10 mouse cellular contexts compared by ENCODE assay signal in the genomic region with DNA sequence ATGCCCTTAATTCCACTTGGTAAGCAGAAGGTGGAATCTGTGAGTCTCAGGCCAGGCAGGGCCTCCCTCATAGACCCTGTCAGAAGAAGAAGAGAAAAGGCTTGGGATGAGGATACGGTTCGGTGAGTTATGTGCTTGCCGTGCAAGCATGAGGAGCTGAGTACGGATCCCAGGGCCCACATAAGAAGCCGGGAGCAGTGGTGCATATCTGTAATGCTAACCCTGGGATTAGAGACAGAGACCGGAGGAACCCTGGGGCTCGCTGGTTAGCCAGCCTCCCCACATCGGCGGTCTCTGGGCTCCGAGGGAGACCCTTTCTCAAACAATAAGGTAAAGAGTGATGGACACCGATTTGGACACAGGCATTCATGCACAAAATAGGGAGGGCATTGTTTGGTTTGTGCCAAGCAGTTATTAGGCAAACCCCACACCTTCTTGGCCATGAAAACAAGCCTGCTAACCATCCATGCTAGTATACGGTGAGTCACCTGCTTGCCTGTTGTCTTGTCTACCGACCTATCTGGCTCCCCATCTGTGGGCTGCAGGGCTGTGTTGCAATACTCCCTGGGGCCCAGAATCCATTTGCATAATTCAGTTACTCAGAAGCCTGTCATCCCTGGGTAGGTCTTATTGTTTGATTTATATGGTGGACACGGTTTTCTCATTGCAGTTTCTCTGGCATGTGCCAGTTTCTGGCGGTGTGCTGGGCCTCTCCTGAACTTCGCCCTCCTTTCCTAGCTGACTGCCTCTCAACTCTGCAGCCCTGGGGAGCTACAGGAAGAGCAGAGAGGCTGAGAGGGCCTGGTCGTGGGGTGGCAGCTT. TPM values are rescaled to one million over a fixed set of nuclear protein-coding genes. Genes with fewer than 3 reads are reported as not detected.
A peak's percentile ranks its signal among the peaks of the same experiment; 100 is the strongest.
DNase-seq lines count a peak whose midpoint lies in the region; ATAC-seq lines count a peak whose summit lies in the region.
"Had no signal": no experiment of that assay in that cellular context is flagged by ENCODE, and none has a peak within 500 bp of the region (broad histone marks: within the 10 kb centered on the region; RNA-seq: fewer than 3 reads in every experiment).

No protein-coding gene starts in this region.

- H3K27ac ChIP-seq in intestine, embryonic 14.5 days (ENCODE audit: low read depth): peak overlapping the region; percentile 41; the same call in 1 of the 2 replicates
- H3K27ac ChIP-seq in liver, embryonic 15.5 days (replicated peaks): peak overlapping the region; percentile 64
- H3K27ac ChIP-seq: heart, embryonic 10.5 days; lung, embryonic 15.5 days had no signal

- H3K9ac ChIP-seq in intestine, embryonic 14.5 days (ENCODE audit: low read length): no peak overlapping the region
- no peak overlapping the region for H3K9ac ChIP-seq in liver, embryonic 15.5 days
- H3K9ac ChIP-seq: lung, embryonic 15.5 days had no signal

- H3K36me3 ChIP-seq in intestine, embryonic 14.5 days (ENCODE audit: control insufficient read depth, insufficient read depth, low read length): no peaks in the 10 kb centered on the region
- no peaks in the 10 kb centered on the region for H3K36me3 ChIP-seq in liver, embryonic 15.5 days (replicated peaks)
- H3K36me3 ChIP-seq: heart, embryonic 10.5 days; lung, embryonic 15.5 days had no signal

- peak; percentile 17; the same call in 1 of the 2 replicates for ATAC-seq in intestine, embryonic 14.5 days (replicated peaks; ENCODE audit: low FRiP score, low TSS enrichment, low read depth)
- ATAC-seq in liver, embryonic 15.5 days (ENCODE audit: insufficient read depth): peak; percentile 53
- no peak for ATAC-seq in frontal cortex, adult (ENCODE audit: low TSS enrichment)

- no peak overlapping the region for H3K4me3 ChIP-seq in intestine, embryonic 14.5 days (ENCODE audit: low read depth, low read length)
- no peak overlapping the region for H3K4me3 ChIP-seq in liver, embryonic 15.5 days (replicated peaks)
- H3K4me3 ChIP-seq: heart, embryonic 10.5 days; lung, embryonic 15.5 days had no signal

- H3K27me3 ChIP-seq in intestine, embryonic 14.5 days (replicated peaks; ENCODE audit: control insufficient read depth, insufficient read depth, low read length): no peaks in the 10 kb centered on the region
- no peaks in the 10 kb centered on the region for H3K27me3 ChIP-seq in liver, embryonic 15.5 days
- H3K27me3 ChIP-seq: lung, embryonic 15.5 days had no signal

- DNase-seq in A20 (ENCODE audit: low read depth, low spot score) (peak; percentile 66), NIH3T3 (ENCODE audit: low read depth) (peak; percentile 95)
- DNase-seq in intestine, embryonic 14.5 days (ENCODE audit: low spot score): no peak
- no peak for DNase-seq in embryo, embryonic 10 days (ENCODE audit: low spot score)
- DNase-seq in embryo, embryonic 11 days: no peak
- no peak for DNase-seq in gastrocnemius, postnatal 4 days (ENCODE audit: low spot score in 2 of 2)

- no peak overlapping the region for H3K4me2 ChIP-seq in intestine, embryonic 14.5 days (ENCODE audit: low read length)
- H3K4me2 ChIP-seq in liver, embryonic 15.5 days: peak overlapping the region; percentile 35
- H3K4me2 ChIP-seq: lung, embryonic 15.5 days had no signal

- H3K4me1 ChIP-seq in intestine, embryonic 14.5 days (replicated peaks; ENCODE audit: control insufficient read depth, insufficient read depth, low read length): peaks cover 9% of the 10 kb centered on the region; the same call in 1 of the 2 replicates
- H3K4me1 ChIP-seq in liver, embryonic 15.5 days (replicated peaks): peaks cover 34% of the 10 kb centered on the region
- H3K4me1 ChIP-seq: lung, embryonic 15.5 days had no signal

- WGBS in intestine, embryonic 14.5 days: 73% methylated on average over 17 of the region's 17 CpGs
- WGBS in liver, embryonic 15.5 days (ENCODE audit: insufficient replicate concordance): 51% methylated on average over 17 of the region's 17 CpGs

- no peaks in the 10 kb centered on the region for H3K9me3 ChIP-seq in intestine, embryonic 14.5 days (ENCODE audit: control insufficient read depth, low read length)
- no peaks in the 10 kb centered on the region for H3K9me3 ChIP-seq in liver, embryonic 15.5 days (replicated peaks)
- H3K9me3 ChIP-seq: heart, embryonic 10.5 days; lung, embryonic 15.5 days had no signal

RNA-seq across cellular contexts. Expression of a gene that starts 11.8 kb away (rescaled TPM):
- 22.8 and 24.3 TPM in 2 replicates for polyA plus RNA-seq in intestine, embryonic 14.5 days (2014; fragmentation: Nextera tagmentation; extraction: Ambion mirVana)
- polyA plus RNA-seq in liver, embryonic 15.5 days (2015; fragmentation: Nextera tagmentation; extraction: Ambion mirVana): 5.8 and 6.8 TPM in 2 replicates
- total RNA-seq in gastrocnemius, postnatal 4 days (2021): 10 to 100 TPM; 52.0 to 67.5 TPM

RNA-seq across cellular contexts. Expression of a gene that starts 51.1 kb away (rescaled TPM):
- polyA plus RNA-seq in intestine, embryonic 14.5 days (2014; fragmentation: Nextera tagmentation; extraction: Ambion mirVana): 9.3 and 10.5 TPM in 2 replicates
- polyA plus RNA-seq in liver, embryonic 15.5 days (2015; fragmentation: Nextera tagmentation; extraction: Ambion mirVana): 2.4 and 2.5 TPM in 2 replicates
- total RNA-seq in gastrocnemius, postnatal 4 days (2021): 1 to 10 TPM; 5.9 to 6.1 TPM

RNA-seq across cellular contexts. Expression of a gene that starts 51.2 kb away (rescaled TPM):
- polyA plus RNA-seq in intestine, embryonic 14.5 days (2014; fragmentation: Nextera tagmentation; extraction: Ambion mirVana): 143 and 147 TPM in 2 replicates
- 47.8 and 52.7 TPM in 2 replicates for polyA plus RNA-seq in liver, embryonic 15.5 days (2015; fragmentation: Nextera tagmentation; extraction: Ambion mirVana)
- 10 to 100 TPM; 63.7 to 67.5 TPM for total RNA-seq in gastrocnemius, postnatal 4 days (2021)

RNA-seq across cellular contexts. Expression of a gene that starts 54.8 kb away (rescaled TPM):
- 0.16 and 0.51 TPM in 2 replicates for polyA plus RNA-seq in intestine, embryonic 14.5 days (2014; fragmentation: Nextera tagmentation; extraction: Ambion mirVana)
- 0.26 and 0.39 TPM in 2 replicates for polyA plus RNA-seq in liver, embryonic 15.5 days (2015; fragmentation: Nextera tagmentation; extraction: Ambion mirVana)
- 1 to 10 TPM; 1.1 to 1.3 TPM for total RNA-seq in gastrocnemius, postnatal 4 days (2021)

Comparison
In these comparisons a context has a peak if more than half of its experiments do, and no peak if none do; other contexts are left out.
1. DNase-seq: peak in A20 (single experiment) and NIH3T3 (single experiment); none in intestine, embryonic 14.5 days (single experiment), embryo, embryonic 10 days (single experiment), embryo, embryonic 11 days (single experiment) and gastrocnemius, postnatal 4 days (0 of 2).